20 mouse cellular contexts compared by ENCODE assay signal in the genomic region with DNA sequence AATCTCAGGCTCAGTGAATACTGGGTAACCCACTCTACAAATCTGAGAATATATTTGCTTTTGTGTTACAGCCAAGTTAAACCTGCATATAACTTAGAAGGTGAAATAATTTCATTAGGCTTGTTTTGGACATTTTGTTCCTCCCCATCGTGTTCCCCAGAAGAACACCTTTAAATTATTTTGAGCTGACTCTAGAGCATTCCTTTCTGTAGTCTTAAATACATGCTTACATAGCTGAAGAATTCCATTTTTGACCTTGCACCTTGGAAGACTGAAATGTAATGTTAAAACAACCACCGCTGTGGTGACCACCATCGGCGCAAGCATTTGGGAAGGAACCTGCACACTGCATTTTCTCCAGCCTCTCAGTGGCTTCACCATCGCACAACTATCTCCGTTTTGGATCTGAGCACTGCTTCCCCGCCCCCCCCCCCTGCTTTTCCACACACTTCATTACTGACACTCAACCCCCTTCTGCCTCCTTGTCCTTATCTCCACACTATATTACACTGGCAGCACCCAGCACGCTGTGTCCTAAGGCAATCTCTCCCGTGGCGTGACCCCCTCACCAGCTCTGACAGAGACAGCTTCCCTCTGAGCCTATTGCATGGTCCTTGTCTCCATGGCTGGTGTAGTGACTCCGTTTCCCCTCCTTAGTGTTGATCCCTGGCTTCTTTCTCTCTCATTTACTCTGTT. TPM values are rescaled to one million over a fixed set of nuclear protein-coding genes. Genes with fewer than 3 reads are reported as not detected.
DNase-seq lines count a peak whose midpoint lies in the region; ATAC-seq and TF ChIP-seq lines count a peak whose summit lies in the region.
"Had no signal": no experiment of that assay in that cellular context is flagged by ENCODE, and none has a peak within 500 bp of the region (broad histone marks: within the 10 kb centered on the region; RNA-seq: fewer than 3 reads in every experiment).

No protein-coding gene starts in this region.

- 0 out of 2 replicates have a peak overlapping the region, but pooled peaks have one; percentile 20 for H3K27ac ChIP-seq in heart, embryonic 15.5 days
- H3K27ac ChIP-seq in liver, embryonic 12.5 days, result peak overlapping the region; percentile 20; the same call in 1 of the 2 replicates
- H3K27ac ChIP-seq in liver, postnatal 0 days (ENCODE audit: low read depth), result no peak overlapping the region
- peak overlapping the region; percentile 5; the same call in 1 of the 2 replicates for H3K27ac ChIP-seq in MEL (ENCODE audit: control insufficient read depth, low read depth, low read length)
- H3K27ac ChIP-seq in limb, embryonic 10.5 days, result 0 out of 2 replicates have a peak overlapping the region, but pooled peaks have one; percentile 19
- H3K27ac ChIP-seq: embryonic facial prominence, embryonic 15.5 days; left cerebral cortex, adult 2 months; limb, embryonic 12.5 days had no signal

- no peak overlapping the region for H3K9ac ChIP-seq in heart, embryonic 15.5 days
- H3K9ac ChIP-seq in liver, embryonic 12.5 days, result 0 out of 2 replicates have a peak overlapping the region, but pooled peaks have one; percentile 14
- H3K9ac ChIP-seq in liver, postnatal 0 days (replicated peaks), result no peak overlapping the region
- no peak overlapping the region; the same call in 1 of the 2 replicates for H3K9ac ChIP-seq in MEL (ENCODE audit: control insufficient read depth, low read depth, low read length, poor library complexity, severe bottlenecking)
- H3K9ac ChIP-seq: embryonic facial prominence, embryonic 15.5 days; limb, embryonic 12.5 days had no signal

- H3K27me3 ChIP-seq in heart, embryonic 15.5 days, result no peaks in the 10 kb centered on the region
- H3K27me3 ChIP-seq in liver, embryonic 12.5 days (replicated peaks), result no peaks in the 10 kb centered on the region
- no peaks in the 10 kb centered on the region for H3K27me3 ChIP-seq in liver, postnatal 0 days (ENCODE audit: insufficient read depth, low read length)
- H3K27me3 ChIP-seq in MEL (ENCODE audit: control insufficient read depth in 1 of 2, insufficient read depth in 2 of 2, low read length in 2 of 2), result no peaks in the 10 kb centered on the region
- no peaks in the 10 kb centered on the region for H3K27me3 ChIP-seq in limb, embryonic 10.5 days (ENCODE audit: low read depth, poor library complexity, severe bottlenecking)
- H3K27me3 ChIP-seq: embryonic facial prominence, embryonic 15.5 days; limb, embryonic 12.5 days had no signal

- H3K4me1 ChIP-seq in heart, embryonic 15.5 days (replicated peaks), result peaks cover 54% of the 10 kb centered on the region
- peaks cover 88% of the 10 kb centered on the region for H3K4me1 ChIP-seq in liver, embryonic 12.5 days
- H3K4me1 ChIP-seq in liver, postnatal 0 days (ENCODE audit: insufficient read depth), result peaks cover 48% of the 10 kb centered on the region
- H3K4me1 ChIP-seq in MEL (ENCODE audit: control insufficient read depth in 1 of 2, insufficient read depth in 2 of 2, low read length in 2 of 2), result peaks cover 39 to 65% of the 10 kb centered on the region in 2 experiments
- H3K4me1 ChIP-seq in limb, embryonic 10.5 days, result peaks cover 54% of the 10 kb centered on the region

- 49% methylated on average over 11 of the region's 11 CpGs for WGBS in heart, embryonic 15.5 days
- WGBS in liver, embryonic 12.5 days (ENCODE audit: insufficient replicate concordance), result 38% methylated on average over 11 of the region's 11 CpGs
- 48% methylated on average over 11 of the region's 11 CpGs for WGBS in liver, postnatal 0 days (ENCODE audit: insufficient replicate concordance)
- 70% methylated on average over 11 of the region's 11 CpGs for WGBS in limb, embryonic 10.5 days

- H3K9me3 ChIP-seq in heart, embryonic 15.5 days (replicated peaks), result no peaks in the 10 kb centered on the region
- H3K9me3 ChIP-seq in liver, embryonic 12.5 days (replicated peaks), result no peaks in the 10 kb centered on the region
- no peaks in the 10 kb centered on the region for H3K9me3 ChIP-seq in liver, postnatal 0 days (ENCODE audit: low read length)
- no peaks in the 10 kb centered on the region for H3K9me3 ChIP-seq in MEL (replicated peaks; ENCODE audit: insufficient read depth, low read length)
- H3K9me3 ChIP-seq in limb, embryonic 10.5 days (replicated peaks), result no peaks in the 10 kb centered on the region
- H3K9me3 ChIP-seq: embryonic facial prominence, embryonic 15.5 days; limb, embryonic 12.5 days; midbrain, embryonic 10.5 days had no signal

- no peak for ATAC-seq in heart, embryonic 15.5 days (replicated peaks; ENCODE audit: insufficient number of reproducible peaks, insufficient read depth, low FRiP score, low read depth)
- ATAC-seq in liver, embryonic 12.5 days, result no peak
- no peak for ATAC-seq in liver, postnatal 0 days

- no peak for DNase-seq in heart, adult 8-10 months (ENCODE audit: low spot score)
- DNase-seq in liver, postnatal 0 days, result no peak
- DNase-seq in MEL (ENCODE audit: low read depth, low spot score), result peak; percentile 46
- DNase-seq in limb, embryonic 10.5 days (ENCODE audit: low spot score), result no peak
- no peak for DNase-seq in gastrocnemius, postnatal 25 days
- DNase-seq: cerebellum, adult 18-20 months; cerebellum, postnatal 25 days; embryo, embryonic 11 days; kidney, adult 2 months; kidney, postnatal 4 days; layer of hippocampus, adult 9-11 months; lung, postnatal 14 days; right cerebral cortex, postnatal 14 days; spleen, adult 18-20 months had no signal

- H3K4me2 ChIP-seq in heart, embryonic 15.5 days, result no peak overlapping the region
- no peak overlapping the region for H3K4me2 ChIP-seq in liver, embryonic 12.5 days
- no peak overlapping the region for H3K4me2 ChIP-seq in liver, postnatal 0 days (ENCODE audit: low read depth, low read length)
- H3K4me2 ChIP-seq: embryonic facial prominence, embryonic 15.5 days; limb, embryonic 12.5 days had no signal

- no peak for TF ChIP-seq EP300 in liver, postnatal 0 days (IDR thresholded peaks at IDR 0.05; ENCODE audit: low read depth)
- TF ChIP-seq EP300 in MEL (IDR thresholded peaks at IDR 0.05; ENCODE audit: low read depth in 1 of 2, low read length in 2 of 2), result peak in 1 of 2 experiments; percentile 52; a peak in 2 of 4 replicates

- peaks cover 2% of the 10 kb centered on the region; the same call in 1 of the 2 replicates for H3K79me2 ChIP-seq in MEL (ENCODE audit: control insufficient read depth, insufficient read depth, low read length, poor library complexity)

- no peak for TF ChIP-seq POLR2A in MEL (IDR thresholded peaks at IDR 0.05; ENCODE audit: control insufficient read depth in 1 of 2, insufficient read depth in 1 of 2, low read depth in 1 of 2, low read length in 2 of 2, poor library complexity in 1 of 2)

- H3K4me3 ChIP-seq in heart, embryonic 15.5 days, result no peak overlapping the region
- no peak overlapping the region for H3K4me3 ChIP-seq in liver, embryonic 12.5 days
- no peak overlapping the region for H3K4me3 ChIP-seq in liver, postnatal 0 days (ENCODE audit: low read depth, low read length)
- H3K4me3 ChIP-seq in MEL (ENCODE audit: control insufficient read depth in 1 of 2, insufficient read depth in 1 of 2, low read depth in 2 of 2, low read length in 2 of 2), result no peak overlapping the region
- H3K4me3 ChIP-seq in limb, embryonic 10.5 days, result no peak overlapping the region
- H3K4me3 ChIP-seq: embryonic facial prominence, embryonic 15.5 days; left cerebral cortex, adult 2 months; limb, embryonic 12.5 days; midbrain, embryonic 10.5 days had no signal

- no peak for TF ChIP-seq RAD21 in MEL (IDR thresholded peaks at IDR 0.05; ENCODE audit: low read depth, low read length)

- H3K36me3 ChIP-seq in heart, embryonic 15.5 days, result no peaks in the 10 kb centered on the region
- no peaks in the 10 kb centered on the region for H3K36me3 ChIP-seq in liver, embryonic 12.5 days
- no peaks in the 10 kb centered on the region for H3K36me3 ChIP-seq in liver, postnatal 0 days (replicated peaks; ENCODE audit: insufficient read depth, low read length)
- H3K36me3 ChIP-seq in MEL (ENCODE audit: control insufficient read depth in 1 of 2, insufficient read depth in 2 of 2, low read length in 2 of 2), result peaks cover 0 to 55% of the 10 kb centered on the region in 2 experiments; a peak in 2 of 4 replicates
- H3K36me3 ChIP-seq in limb, embryonic 10.5 days, result no peaks in the 10 kb centered on the region
- H3K36me3 ChIP-seq: embryonic facial prominence, embryonic 15.5 days; limb, embryonic 12.5 days; midbrain, embryonic 10.5 days had no signal

- no peak for TF ChIP-seq CTCF in liver, postnatal 0 days (IDR thresholded peaks at IDR 0.05; ENCODE audit: low read depth)
- no peak for TF ChIP-seq CTCF in MEL (IDR thresholded peaks at IDR 0.05 in 2 of 3, conservative IDR thresholded peaks at IDR 0.05 in 1 of 3; ENCODE audit: control insufficient read depth in 1 of 3, insufficient read depth in 1 of 3, low read depth in 2 of 3, low read length in 3 of 3, poor library complexity in 1 of 3, severe bottlenecking in 1 of 3)

TF ChIP-seq in MEL, 35 proteins besides CTCF, POLR2A, EP300 and RAD21 (continues in another document):
- TF ChIP-seq CHD1 (IDR thresholded peaks at IDR 0.05; ENCODE audit: low read depth, low read length) (no peak), GABPA (IDR thresholded peaks at IDR 0.05; ENCODE audit: low read depth, low read length) (no peak), NELFE (IDR thresholded peaks at IDR 0.05; ENCODE audit: low read depth, low read length) (no peak)

RNA-seq across cellular contexts. Expression of a gene that starts 5.9 kb away (rescaled TPM):
- 131 and 164 TPM in 2 replicates for polyA plus RNA-seq in heart, embryonic 15.5 days (2015; fragmentation: Nextera tagmentation; extraction: Ambion mirVana)
- 10 to 100 TPM in 1 of 4 experiments, 1 to 10 TPM in 3; 7.5 to 10.2 (median 9.4) TPM for total RNA-seq in heart, adult 8-10 months (2022)
- 136 and 148 TPM in 2 replicates for polyA plus RNA-seq in liver, embryonic 12.5 days (2016; fragmentation: Nextera tagmentation; extraction: Ambion mirVana)
- 5.9 and 6.2 TPM in 2 replicates for polyA plus RNA-seq in liver, postnatal 0 days (2015; fragmentation: Nextera tagmentation; extraction: Ambion mirVana)
- 392 and 554 TPM in 2 replicates for total RNA-seq in MEL (2012; rRNA removed)
- 100 to 1,000 TPM in 1 of 2 experiments, 10 to 100 TPM in 1; 47.4 to 593 TPM for polyA plus RNA-seq in MEL (2012; ENCODE audit: insufficient read depth in 1 of 2, insufficient read length in 2 of 2, low read depth in 1 of 2, low replicate concordance in 2 of 2, missing spikeins in 1 of 2)
- polyA plus RNA-seq in limb, embryonic 10.5 days (2016; fragmentation: Nextera tagmentation; extraction: Ambion mirVana), result 324 and 335 TPM in 2 replicates
- 10 to 100 TPM; 11.8 to 12.5 TPM for total RNA-seq in gastrocnemius, postnatal 25 days (2021)

RNA-seq across cellular contexts. Expression of a gene that starts 45.3 kb away (rescaled TPM):
- polyA plus RNA-seq in heart, embryonic 15.5 days (2015; fragmentation: Nextera tagmentation; extraction: Ambion mirVana), result 2.5 TPM in 2 replicates
- 1 to 10 TPM; 2.6 to 5.1 (median 3.1) TPM for total RNA-seq in heart, adult 8-10 months (2022)
- polyA plus RNA-seq in liver, embryonic 12.5 days (2016; fragmentation: Nextera tagmentation; extraction: Ambion mirVana), result 0.04 TPM in 1 of 2 replicates, not detected in the other
- not detected in 2 replicates for polyA plus RNA-seq in liver, postnatal 0 days (2015; fragmentation: Nextera tagmentation; extraction: Ambion mirVana)
- 0.16 and 0.31 TPM in 2 replicates for total RNA-seq in MEL (2012; rRNA removed)
- polyA plus RNA-seq in MEL (2012; ENCODE audit: insufficient read depth in 1 of 2, insufficient read length in 2 of 2, low read depth in 1 of 2, low replicate concordance in 2 of 2, missing spikeins in 1 of 2), result under 1 TPM in 1 of 2 experiments, not detected in 1; 0.36 TPM
- 0.08 and 0.11 TPM in 2 replicates for polyA plus RNA-seq in limb, embryonic 10.5 days (2016; fragmentation: Nextera tagmentation; extraction: Ambion mirVana)
- total RNA-seq in gastrocnemius, postnatal 25 days (2021), result under 1 TPM; 0.15 to 0.16 TPM
